Mouse (Mus musculus) mouse trophoblast stem cell (cell line): ENCODE results near the gene Map3k9.

Experiments used
- in situ Hi-C, 2 experiments: fragments of 300-500 bp; cut with MseI, MboI; formaldehyde crosslinking; loops; 2 replicates in 1 of 2; 3 replicates in 1 of 2; pipeline ENCODE4 v1.15.1; 2025

Gene Map3k9

DNA sequence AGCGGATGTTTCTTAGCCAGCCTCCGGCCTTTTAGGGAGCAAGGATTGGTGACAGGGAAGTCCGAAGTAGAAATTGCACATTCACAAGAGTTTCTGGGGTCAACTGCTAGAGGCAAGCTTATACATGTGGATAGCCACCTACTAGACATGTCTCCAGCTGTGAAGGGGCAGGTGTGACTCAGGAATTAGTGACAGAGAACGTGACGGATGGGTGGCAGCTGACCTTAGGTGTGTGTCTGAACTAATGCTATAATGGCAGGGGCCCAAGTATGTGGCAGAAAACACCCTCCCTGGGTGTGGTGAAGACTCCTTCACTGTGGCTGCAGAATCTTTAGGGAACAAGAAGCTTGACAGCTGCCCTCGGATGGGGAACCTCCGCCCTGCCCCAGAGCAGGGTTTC is 57.6 kb downstream of the Map3k9 start:
- in situ Hi-C loops, result no loop called here

GRCm38 (mm10) chr12:81719715-81720114 is 61.3 kb downstream of the Map3k9 start:
- in situ Hi-C loops, result no loop called here

DNA sequence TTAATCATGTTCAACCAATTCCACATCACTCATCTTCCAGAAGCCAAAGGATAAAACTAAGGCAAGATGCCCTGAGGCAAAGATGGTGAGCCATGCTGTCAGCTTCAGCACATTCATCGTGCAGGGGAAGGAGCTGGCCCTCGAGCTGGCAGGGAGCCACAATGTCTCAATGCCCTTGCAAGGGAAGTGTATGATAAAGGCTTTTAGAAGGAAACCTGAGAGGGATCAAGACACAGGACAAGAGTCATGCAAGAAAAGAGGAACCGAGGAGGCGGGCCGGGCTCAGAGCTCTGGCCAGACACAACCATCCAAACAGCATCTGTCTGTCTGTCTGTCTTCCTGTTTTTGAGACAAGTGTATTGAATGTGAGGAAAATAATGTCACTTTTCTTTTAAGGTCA is 61.8 kb downstream of the Map3k9 start:
- in situ Hi-C loops, result no loop called here

DNA sequence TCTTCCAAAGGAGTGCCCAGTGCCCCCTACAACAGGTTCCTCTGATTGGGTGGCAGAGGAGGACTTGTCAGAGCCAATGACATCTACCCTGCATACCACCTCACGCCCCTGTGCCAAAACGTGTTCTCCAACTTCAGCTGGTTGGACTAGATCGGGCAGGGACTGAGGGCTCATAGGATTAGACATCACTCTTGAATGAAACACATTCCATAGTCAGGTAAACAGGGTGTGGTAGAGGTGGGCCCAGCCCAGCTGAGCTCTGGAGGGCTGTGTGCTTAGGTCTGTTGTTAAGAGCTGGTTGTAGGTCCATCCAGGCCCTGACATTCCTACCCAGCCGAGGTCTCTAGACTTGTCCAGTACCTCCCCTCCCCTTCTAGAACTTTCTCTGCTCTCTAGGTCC is 68.4 kb downstream of the Map3k9 start:
- in situ Hi-C loops, result no loop called here

- in situ Hi-C loops, result loop anchor here (5.0 kb wide), 2 partner anchors 76 to 86 kb away; no protein-coding TSS in a partner anchor
Measured at GRCm38 (mm10) chr12:81702903-81703302, 78.1 kb downstream of the Map3k9 start.

- in situ Hi-C loops, result no loop called here
Measured at GRCm38 (mm10) chr12:81698011-81698410, 83.0 kb downstream of the Map3k9 start.

GRCm38 (mm10) chr12:81691177-81691730 is 89.7 kb downstream of the Map3k9 start:
- in situ Hi-C loops, result no loop called here

DNA sequence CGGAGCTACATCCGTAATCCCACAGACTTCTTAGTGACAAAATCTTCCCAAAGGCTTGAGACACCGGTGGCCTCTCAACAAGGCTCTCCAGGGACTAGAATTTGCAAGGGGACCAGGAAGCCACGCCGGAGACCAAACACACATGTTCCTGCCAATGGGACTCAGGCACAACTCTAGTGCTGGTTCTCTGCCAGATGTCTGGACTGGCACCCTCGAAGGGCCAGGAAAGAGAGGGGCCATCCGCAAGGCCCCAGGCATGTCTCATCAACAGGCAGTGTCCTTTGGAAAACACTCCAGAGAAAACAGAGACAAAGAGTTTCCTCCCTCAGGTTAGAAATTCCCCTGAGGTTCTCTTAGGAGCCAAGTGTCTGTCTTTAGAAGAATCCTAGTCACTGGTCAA is 90.2 kb downstream of the Map3k9 start:
- in situ Hi-C loops, result no loop called here

DNA sequence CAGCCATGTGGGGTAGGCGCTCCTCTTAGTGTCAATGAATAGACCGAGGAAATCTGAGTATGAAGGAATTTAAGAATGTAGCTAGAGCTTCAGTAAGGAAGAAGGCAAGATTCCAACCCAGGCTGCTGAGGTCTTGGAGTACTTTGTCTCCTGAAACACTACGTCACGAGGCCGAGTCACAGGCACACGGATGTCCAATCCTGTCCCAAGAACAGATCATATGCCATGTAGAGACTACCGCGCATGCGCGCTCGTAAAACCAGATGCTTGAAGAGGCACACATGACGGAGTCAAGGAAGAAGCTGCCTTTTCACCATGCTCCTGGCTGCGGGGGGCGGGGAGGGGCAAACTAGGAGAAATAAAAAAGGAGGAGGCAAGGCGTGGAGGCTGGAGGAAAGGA is 90.9 kb downstream of the Map3k9 start:
- in situ Hi-C loops, result no loop called here

DNA sequence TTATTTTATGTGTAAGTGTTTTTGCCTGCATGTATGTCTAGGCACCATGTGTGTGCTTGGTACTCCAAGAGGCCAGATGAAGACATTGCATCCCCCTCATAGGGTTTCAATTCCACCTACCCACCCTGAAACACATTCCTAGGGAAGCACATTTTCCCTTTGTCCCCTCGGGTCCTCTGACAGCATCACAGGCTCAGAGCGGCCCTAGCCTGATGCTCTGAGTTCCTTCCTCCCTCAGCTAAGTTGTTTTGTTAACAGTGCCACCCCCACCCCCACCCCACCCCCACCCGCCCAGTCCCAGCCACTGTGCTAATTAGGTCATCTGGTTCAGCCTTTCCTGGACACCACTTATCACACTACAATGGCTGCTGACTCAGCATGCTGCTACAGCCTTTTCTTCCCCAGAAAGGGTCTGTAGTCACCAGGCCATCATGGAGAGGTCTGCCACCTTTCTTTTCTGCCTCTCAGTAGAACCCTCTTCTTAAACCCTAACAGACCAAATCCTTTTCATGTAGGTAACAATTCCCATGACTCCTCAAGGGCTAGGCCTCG is 91.4 kb downstream of the Map3k9 start:
- in situ Hi-C loops, result no loop called here

DNA sequence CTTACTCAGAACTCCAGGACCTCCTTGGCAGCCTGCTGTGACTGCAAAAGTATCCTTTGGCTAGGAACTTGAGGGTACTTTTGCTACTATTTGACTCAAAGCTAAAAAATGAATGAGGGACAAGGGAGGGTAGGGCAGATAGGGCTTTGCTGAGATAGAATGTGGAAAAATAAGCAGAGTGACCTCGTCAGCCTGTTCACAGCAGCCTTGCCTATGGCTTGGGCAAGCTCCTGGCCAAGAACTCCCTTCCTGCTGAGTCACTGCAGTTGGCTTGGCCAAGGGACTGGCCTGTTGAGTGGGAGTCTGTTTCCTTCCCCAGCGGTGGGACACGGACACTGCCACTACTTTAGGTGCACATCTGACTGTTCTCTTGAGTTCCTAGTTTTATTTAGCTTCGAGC is 92.4 kb downstream of the Map3k9 start:
- in situ Hi-C loops, result no loop called here

DNA sequence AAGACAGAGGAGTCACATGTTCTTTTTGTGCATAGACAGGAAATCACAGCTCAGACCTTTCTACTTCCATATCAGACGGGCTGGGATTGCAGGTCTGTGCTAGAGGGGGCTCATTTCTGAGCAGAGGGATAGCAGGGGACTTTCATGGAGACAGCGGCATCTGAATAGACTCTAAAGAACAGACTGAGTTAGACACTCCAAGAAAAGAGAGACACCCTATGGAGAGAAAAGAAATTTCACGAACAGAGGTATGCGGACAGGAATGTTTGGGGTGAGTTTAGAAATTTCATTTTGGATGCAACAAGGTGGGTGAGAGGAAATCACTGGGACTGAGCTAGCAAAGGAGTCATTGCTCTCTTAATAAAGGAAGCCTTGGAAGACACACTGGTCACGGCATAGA is 93.1 kb downstream of the Map3k9 start:
- in situ Hi-C loops, result no loop called here

DNA sequence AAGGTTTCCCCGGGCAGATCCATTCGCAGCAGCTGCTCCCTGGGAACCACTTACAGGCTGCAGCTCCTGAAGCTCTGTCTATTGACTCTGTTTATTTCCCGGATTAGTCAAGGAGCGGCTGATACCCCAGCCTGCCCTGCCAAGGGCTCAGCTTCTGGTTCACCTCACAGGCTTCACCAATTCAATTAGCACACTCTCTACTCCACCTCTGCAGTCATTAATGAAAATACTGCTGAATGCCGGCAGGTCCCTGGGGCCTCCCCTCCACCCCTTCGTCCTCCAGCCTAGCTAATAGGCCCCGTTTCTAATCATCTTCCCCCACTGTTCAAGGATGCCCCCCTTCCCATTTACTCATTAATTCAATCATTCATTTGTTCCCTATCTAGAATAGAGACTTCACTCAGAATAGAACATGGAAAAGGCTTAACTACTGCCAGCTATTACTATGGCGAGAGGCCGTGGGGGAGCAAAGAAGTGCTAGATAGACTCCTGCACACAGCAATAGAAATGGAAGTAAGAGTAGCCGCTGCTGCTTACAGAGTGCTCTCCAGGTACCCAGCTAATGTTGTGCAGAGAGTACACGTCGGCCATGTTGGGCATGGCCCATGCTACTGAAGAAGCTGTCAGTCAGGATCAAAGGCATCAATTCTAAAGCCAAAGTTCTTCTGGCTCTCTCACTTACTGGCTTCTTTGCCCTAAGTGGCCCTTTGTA is 94.4 kb downstream of the Map3k9 start:
- in situ Hi-C loops, result no loop called here

GRCm38 (mm10) chr12:81685981-81686380 is 95.0 kb downstream of the Map3k9 start:
- in situ Hi-C loops, result no loop called here

DNA sequence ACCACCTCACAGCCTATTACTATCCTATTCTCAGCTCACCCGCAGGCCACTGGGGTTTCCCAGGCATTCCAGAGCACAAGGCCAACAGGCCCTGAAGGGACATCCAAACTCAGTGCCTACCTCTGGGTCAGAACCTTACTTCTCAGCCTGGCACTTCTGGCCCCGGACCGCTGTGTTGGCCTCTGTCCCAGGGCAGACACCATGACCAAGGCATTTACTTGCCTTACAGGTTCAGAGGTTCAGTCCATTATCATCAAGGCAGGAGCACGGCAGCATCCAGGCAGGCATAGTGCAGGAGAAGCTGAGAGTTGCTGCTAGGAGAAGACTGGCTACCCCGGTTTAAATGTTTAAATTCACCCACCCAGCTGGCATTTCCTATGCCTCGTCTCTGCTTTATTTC is 96.9 kb downstream of the Map3k9 start:
- in situ Hi-C loops, result no loop called here

DNA sequence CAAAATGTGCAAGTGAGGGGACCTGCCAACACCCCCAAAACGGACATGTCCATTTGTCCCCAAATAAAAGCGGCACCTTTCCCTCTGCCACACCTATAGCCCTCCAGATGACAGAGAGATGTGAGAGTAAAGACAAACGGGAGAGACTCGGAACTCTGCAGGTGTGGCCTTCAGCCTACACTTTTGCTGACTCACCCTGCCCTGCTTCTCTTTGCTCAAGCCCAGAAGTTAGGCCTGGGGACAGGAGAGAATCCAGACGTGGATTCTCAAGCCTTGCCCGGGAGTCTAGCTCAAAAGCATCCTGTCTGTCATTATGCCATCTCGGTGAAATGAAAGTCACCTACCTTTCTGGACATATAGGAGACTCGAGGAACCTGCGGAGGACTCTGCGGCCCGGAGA is 97.6 kb downstream of the Map3k9 start:
- in situ Hi-C loops, result no loop called here

DNA sequence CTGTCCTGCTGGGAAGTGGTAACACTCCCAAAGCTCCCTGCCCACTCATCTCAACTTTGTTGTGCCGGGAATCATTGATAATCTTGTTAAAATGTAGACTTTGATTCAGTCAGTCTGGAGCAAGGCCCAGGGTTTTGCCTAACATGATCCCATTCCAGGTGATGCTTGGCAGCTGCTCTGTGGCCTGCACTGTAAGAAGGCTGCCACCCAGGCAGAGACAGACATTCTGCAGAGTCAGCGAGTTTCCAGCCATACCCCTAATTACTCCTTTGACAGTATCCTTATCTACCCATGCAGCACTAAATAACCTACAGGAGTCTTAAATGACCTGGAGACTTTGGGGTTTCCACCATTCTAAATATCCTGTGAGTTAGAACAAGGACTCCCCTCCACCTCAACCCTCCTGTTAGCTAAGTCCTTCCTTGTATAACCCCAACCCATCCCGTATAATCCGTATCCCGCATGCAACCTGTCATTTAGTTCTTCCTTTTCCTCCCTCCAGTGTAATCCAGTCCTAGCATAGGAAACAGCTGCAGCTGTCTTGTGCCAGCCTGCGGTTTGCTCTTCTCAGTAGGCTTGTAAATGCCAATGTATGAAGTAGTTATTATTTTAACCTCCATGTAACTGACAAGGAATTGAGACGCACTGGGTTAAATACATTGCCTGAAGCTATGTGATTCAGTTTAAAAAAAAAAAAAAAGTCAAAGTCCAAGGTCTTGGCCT is 101.0 kb downstream of the Map3k9 start:
- in situ Hi-C loops, result no loop called here

GRCm38 (mm10) chr12:81675557-81675956 is 105.4 kb downstream of the Map3k9 start:
- in situ Hi-C loops, result no loop called here
